Mouse (Mus musculus): Measurements from ENCODE around the gene Foxj2. TPM values are rescaled to one million over a fixed set of nuclear protein-coding genes. Genes with fewer than 3 reads are reported as not detected.

The Foxj2 gene
- polyA plus RNA-seq, 1 experiment from 2014 or later: 7.8 TPM

DNA sequence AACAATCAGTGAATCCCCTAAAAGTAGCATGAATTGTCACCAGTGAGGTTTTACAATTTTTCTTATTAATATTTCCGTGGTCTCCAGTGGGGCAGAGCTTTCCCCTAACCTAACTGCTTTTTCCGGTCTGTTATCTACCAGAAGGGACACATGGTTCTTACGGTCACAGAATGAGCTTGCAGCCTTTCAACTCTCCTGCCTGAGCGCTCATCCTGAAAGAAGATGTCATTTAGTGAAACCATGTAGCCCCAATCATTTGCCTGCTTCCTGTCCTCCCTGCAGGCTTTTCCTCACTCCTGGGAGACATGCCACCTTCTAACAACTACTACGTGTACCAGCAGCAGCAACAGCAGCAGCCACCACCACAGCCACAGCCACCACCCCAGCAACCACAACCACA, 17.8 kb downstream of the Foxj2 start:
- Histone ChIP-seq H3K27ac (ENCODE audit: poor library complexity, severe bottlenecking) (no peak overlapping the region), H3K4me3 (no peak overlapping the region), H3K4me1 (replicated peaks) (no peaks in the 10 kb centered on the region), H3K36me3 (peaks cover 93% of the 10 kb centered on the region), H3K27me3 (replicated peaks) (no peaks in the 10 kb centered on the region), H3K9ac (no peak overlapping the region), H3K9me3 (replicated peaks) (peaks cover 6% of the 10 kb centered on the region; the same call in 1 of the 2 replicates), H3K4me2 (no peak overlapping the region)
- 88% methylated on average over 5 of the region's 5 CpGs for WGBS
- ATAC-seq (ENCODE audit: insufficient number of reproducible peaks, low FRiP score): no peak

DNA sequence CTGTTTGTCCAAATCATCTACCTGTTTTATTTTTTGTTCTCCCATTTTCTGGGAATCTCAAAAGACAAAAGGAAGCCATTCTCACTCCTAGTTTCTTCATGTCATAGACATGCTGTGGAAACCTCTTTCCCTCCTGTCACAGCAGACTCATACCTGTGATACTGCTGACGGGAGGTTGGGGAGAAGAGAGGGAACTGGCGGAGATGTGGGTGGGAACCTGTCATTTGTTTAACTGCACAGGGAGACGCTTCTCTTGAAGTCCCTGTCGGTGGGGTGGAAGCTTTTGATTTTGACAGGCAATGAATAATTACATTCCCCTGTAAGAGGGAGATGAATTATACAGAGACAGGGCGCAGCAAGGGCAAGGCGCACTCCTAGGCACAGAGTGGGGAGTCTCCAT, 24.0 kb downstream of the Foxj2 start:
- Histone ChIP-seq H3K36me3 (peaks cover 73% of the 10 kb centered on the region), H3K9me3 (replicated peaks) (no peaks in the 10 kb centered on the region)

GRCm38 (mm10) chr6:122852696-122853095, 33.0 kb downstream of the Foxj2 start:
- Histone ChIP-seq H3K9ac (no peak overlapping the region), H3K4me3 (no peak overlapping the region), H3K4me1 (replicated peaks) (peaks cover 7% of the 10 kb centered on the region), H3K9me3 (replicated peaks) (no peaks in the 10 kb centered on the region), H3K27ac (ENCODE audit: poor library complexity, severe bottlenecking) (no peak overlapping the region), H3K4me2 (no peak overlapping the region), H3K36me3 (no peaks in the 10 kb centered on the region), H3K27me3 (replicated peaks) (no peaks in the 10 kb centered on the region)
- WGBS: 54% methylated on average over 2 of the region's 2 CpGs
- no peak for ATAC-seq (ENCODE audit: insufficient number of reproducible peaks, low FRiP score)

More for the DNA sequence above, 24.0 kb downstream of the Foxj2 start:
- ATAC-seq (ENCODE audit: insufficient number of reproducible peaks, low FRiP score): no peak
- no peak overlapping the region for H3K4me2 ChIP-seq
- H3K27ac ChIP-seq (ENCODE audit: poor library complexity, severe bottlenecking): no peak overlapping the region
- H3K4me1 ChIP-seq (replicated peaks): no peaks in the 10 kb centered on the region
- 87% methylated on average over 6 of the region's 6 CpGs for WGBS
- H3K4me3 ChIP-seq: no peak overlapping the region
- no peaks in the 10 kb centered on the region for H3K27me3 ChIP-seq (replicated peaks)
- no peak overlapping the region for H3K9ac ChIP-seq

GRCm38 (mm10) chr6:122854552-122854951, 34.8 kb downstream of the Foxj2 start:
- no peak overlapping the region for H3K4me3 ChIP-seq
- H3K9ac ChIP-seq: no peak overlapping the region
- peaks cover 7% of the 10 kb centered on the region for H3K4me1 ChIP-seq (replicated peaks)
- ATAC-seq (ENCODE audit: insufficient number of reproducible peaks, low FRiP score): no peak
- H3K27ac ChIP-seq (ENCODE audit: poor library complexity, severe bottlenecking): no peak overlapping the region
- WGBS: 79% methylated on average over 12 of the region's 12 CpGs
- no peak overlapping the region for H3K4me2 ChIP-seq
- H3K9me3 ChIP-seq (replicated peaks): 0 out of 2 replicates have a peak, but pooled peaks cover 2% of the 10 kb centered on the region
- no peaks in the 10 kb centered on the region for H3K27me3 ChIP-seq (replicated peaks)
- no peaks in the 10 kb centered on the region for H3K36me3 ChIP-seq

DNA sequence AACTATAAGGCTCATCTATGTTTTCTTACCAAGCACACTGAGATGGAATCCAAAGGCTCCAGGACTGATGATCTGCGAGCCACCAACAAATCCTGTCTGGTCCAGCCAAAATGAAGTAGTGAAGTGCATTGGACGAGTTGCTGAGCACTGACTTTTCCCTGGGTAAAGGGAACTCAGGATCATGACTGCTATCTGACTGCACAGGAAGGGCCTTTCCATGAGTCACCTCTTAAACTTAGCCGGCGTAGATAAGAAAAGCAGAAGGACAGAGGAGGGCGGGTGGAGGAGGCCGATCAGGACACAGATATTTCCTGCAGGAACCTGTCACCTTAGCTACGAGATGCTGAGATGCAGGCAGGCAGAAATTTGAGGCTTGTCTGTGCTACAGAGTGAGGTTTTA, 36.2 kb downstream of the Foxj2 start, which contains the start of gene C3ar1:
Gene C3ar1 (minus strand): TSS at position 207 of the 400 bp plus-strand sequence.
- Histone ChIP-seq H3K9ac (no peak within 1 kb of the TSS), H3K27me3 (replicated peaks) (no peaks in the 10 kb centered on the region), H3K36me3 (no peaks in the 10 kb centered on the region), H3K9me3 (replicated peaks) (peaks cover 7% of the 10 kb centered on the region; the same call in 1 of the 2 replicates), H3K27ac (ENCODE audit: poor library complexity, severe bottlenecking) (no peak within 1 kb of the TSS), H3K4me1 (replicated peaks) (peaks cover 7% of the 10 kb centered on the region), H3K4me2 (no peak within 1 kb of the TSS), H3K4me3 (no peak within 1 kb of the TSS)
- peak; percentile 82 for ATAC-seq (ENCODE audit: insufficient number of reproducible peaks, low FRiP score)
- 15% methylated on average over 7 of the region's 7 CpGs for WGBS

- Histone ChIP-seq H3K36me3 (no peaks in the 10 kb centered on the region), H3K27ac (ENCODE audit: poor library complexity, severe bottlenecking) (no peak overlapping the region), H3K9ac (no peak overlapping the region), H3K4me2 (no peak overlapping the region), H3K27me3 (replicated peaks) (no peaks in the 10 kb centered on the region), H3K4me1 (replicated peaks) (no peaks in the 10 kb centered on the region), H3K4me3 (no peak overlapping the region), H3K9me3 (replicated peaks) (peaks cover 22% of the 10 kb centered on the region)
- ATAC-seq (ENCODE audit: insufficient number of reproducible peaks, low FRiP score): no peak
- WGBS: 74% methylated on average over 6 of the region's 6 CpGs
Observed at GRCm38 (mm10) chr6:122862434-122862833, 42.7 kb downstream of the Foxj2 start.

DNA sequence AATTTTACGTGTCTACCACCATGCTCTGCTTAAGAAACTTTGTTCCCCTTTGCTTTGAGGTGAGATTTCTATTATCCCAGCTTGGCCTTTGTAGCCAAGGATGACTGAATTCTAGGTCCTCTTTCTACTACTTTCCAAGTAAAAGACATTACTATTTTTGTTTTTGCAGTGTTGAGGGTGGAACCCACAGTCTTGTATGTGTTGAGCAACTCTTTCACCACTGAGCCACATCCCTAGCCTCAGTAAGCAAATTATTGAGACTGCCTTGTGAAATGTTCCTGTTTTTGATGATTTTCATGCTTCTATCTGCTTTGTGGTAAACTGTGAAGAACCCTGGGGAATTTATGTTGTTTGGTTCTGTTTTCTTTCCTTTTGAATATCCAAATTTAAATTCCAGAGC, 43.2 kb downstream of the Foxj2 start:
- WGBS: 78% methylated on average over 1 of the region's 1 CpGs
- no peak for ATAC-seq (ENCODE audit: insufficient number of reproducible peaks, low FRiP score)
- Histone ChIP-seq H3K4me2 (no peak overlapping the region), H3K9me3 (replicated peaks) (peaks cover 22% of the 10 kb centered on the region), H3K4me1 (replicated peaks) (no peaks in the 10 kb centered on the region), H3K4me3 (no peak overlapping the region), H3K9ac (no peak overlapping the region), H3K27ac (ENCODE audit: poor library complexity, severe bottlenecking) (no peak overlapping the region), H3K27me3 (replicated peaks) (no peaks in the 10 kb centered on the region), H3K36me3 (no peaks in the 10 kb centered on the region)

DNA sequence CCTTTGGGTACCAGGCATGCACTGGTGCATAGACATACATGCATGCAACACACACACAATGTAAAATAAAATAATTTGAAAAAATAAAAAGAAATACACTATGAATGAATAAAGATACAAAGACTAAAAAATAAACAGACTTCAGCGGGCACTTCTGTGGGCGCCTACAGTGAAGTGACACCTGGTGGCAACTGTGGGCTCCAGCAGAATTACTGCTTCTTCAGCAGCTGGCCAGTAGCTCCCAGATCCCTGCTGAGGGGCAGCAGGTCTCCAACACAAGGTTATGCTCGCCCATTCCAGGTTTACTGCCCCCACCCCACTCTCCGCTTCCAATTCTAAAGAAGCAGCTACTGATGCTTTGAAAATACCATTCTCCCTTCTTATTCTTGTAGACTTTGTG, 48.2 kb downstream of the Foxj2 start:
- WGBS: 59% methylated on average over 4 of the region's 4 CpGs
- Histone ChIP-seq H3K9me3 (replicated peaks) (no peaks in the 10 kb centered on the region), H3K4me2 (no peak overlapping the region), H3K36me3 (no peaks in the 10 kb centered on the region), H3K27ac (ENCODE audit: poor library complexity, severe bottlenecking) (no peak overlapping the region), H3K4me1 (replicated peaks) (no peaks in the 10 kb centered on the region), H3K27me3 (replicated peaks) (no peaks in the 10 kb centered on the region), H3K9ac (no peak overlapping the region), H3K4me3 (no peak overlapping the region)
- no peak for ATAC-seq (ENCODE audit: insufficient number of reproducible peaks, low FRiP score)

DNA sequence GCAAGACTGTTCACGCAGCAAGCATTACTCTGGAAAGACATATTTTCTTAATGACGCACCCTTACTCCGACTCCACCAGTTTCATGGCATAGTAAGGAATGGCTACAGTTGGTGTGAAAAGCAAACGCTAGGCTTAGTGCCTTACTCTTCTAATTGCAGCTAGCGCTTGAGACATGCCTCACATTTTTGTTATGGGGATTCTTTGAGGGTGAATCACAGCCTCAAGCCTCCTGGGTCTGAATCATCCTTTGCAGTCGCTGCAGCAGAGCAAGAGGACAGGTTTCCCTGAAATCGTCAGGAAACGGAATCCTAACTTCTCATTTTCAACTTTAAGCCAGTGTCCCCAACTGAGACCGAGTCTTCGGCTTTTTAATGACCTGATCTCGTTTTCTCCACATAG, 50.1 kb downstream of the Foxj2 start:
- Histone ChIP-seq H3K4me2 (no peak overlapping the region), H3K9me3 (replicated peaks) (no peaks in the 10 kb centered on the region), H3K4me1 (replicated peaks) (no peaks in the 10 kb centered on the region), H3K27ac (ENCODE audit: poor library complexity, severe bottlenecking) (no peak overlapping the region), H3K27me3 (replicated peaks) (no peaks in the 10 kb centered on the region), H3K9ac (no peak overlapping the region), H3K36me3 (no peaks in the 10 kb centered on the region), H3K4me3 (no peak overlapping the region)
- ATAC-seq (ENCODE audit: insufficient number of reproducible peaks, low FRiP score): no peak
- WGBS: 59% methylated on average over 11 of the region's 11 CpGs

DNA sequence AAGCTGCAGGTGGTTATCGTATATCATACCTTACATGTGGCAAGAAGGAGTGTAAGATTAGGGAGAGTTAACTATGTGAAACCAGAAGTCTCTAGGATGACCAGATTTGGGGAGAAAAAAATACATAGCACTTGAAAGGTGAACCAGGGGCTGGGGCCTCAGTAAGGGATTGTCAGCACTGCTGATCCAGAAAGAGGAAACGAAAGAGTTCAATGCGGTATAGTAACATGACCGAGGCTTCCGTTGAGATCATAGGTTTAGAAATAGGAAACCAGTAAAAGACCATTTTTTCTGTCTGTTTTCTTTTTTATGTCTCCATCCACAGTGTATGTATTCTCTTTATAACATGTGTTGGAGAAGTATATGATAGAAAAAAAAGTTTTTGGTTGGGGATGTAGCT, 53.1 kb downstream of the Foxj2 start:
- Histone ChIP-seq H3K36me3 (peaks cover 8% of the 10 kb centered on the region), H3K9ac (no peak overlapping the region), H3K4me3 (no peak overlapping the region), H3K4me2 (no peak overlapping the region), H3K9me3 (replicated peaks) (no peaks in the 10 kb centered on the region), H3K27me3 (replicated peaks) (no peaks in the 10 kb centered on the region), H3K27ac (ENCODE audit: poor library complexity, severe bottlenecking) (no peak overlapping the region), H3K4me1 (replicated peaks) (peaks cover 4% of the 10 kb centered on the region)
- 89% methylated on average over 5 of the region's 5 CpGs for WGBS
- no peak for ATAC-seq (ENCODE audit: insufficient number of reproducible peaks, low FRiP score)

DNA sequence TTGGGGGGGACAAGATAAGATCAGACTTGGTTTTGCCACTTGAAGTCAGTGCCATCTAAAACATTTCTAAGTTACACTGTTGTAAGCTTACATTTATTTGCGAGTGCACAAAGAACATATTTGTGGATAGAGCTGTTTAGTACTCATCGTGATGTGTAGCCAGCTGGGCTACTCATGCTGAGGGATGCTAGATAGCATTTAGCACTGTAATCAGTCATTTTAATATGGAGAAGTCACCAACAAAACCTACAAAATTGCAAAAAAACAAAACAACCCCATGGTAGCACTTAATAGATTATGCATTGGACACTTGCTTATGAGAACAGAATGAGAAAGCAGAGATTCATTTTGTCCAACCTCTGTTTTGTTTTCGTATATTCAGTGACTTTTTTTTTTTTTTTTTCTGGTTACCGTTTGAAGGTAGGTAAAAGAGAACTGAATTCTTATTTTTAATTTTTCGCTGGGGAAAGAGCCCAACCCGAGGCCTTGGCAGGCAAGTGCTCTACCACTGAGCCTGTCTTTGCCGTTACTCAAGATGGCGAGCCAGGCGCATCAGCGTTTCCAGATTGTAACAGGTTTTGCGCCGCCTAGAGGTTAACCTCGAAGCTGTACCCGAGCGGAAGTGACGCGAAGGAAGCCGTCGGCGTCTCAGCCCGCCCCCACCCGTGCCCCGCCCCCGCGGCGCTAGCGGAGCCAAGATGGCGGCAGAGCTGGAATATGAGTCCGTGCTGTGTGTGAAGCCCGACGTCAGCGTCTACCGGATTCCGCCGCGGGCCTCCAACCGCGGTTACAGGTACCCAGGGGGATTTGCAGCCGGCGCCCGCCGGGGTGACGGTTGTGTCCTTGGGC, 54.4 kb downstream of the Foxj2 start, which contains the start of gene Necap1:
Gene Necap1 (plus strand): TSS at position 604 of the 849 bp plus-strand sequence.
- H3K27me3 ChIP-seq (replicated peaks): no peaks in the 10 kb centered on the region
- peak within 1 kb of the TSS; percentile 87 for H3K4me3 ChIP-seq
- peak within 1 kb of the TSS; percentile 90 for H3K9ac ChIP-seq
- peaks cover 20% of the 10 kb centered on the region for H3K36me3 ChIP-seq
- peak within 1 kb of the TSS; percentile 84 for H3K27ac ChIP-seq (ENCODE audit: poor library complexity, severe bottlenecking)
- peaks cover 4% of the 10 kb centered on the region for H3K4me1 ChIP-seq (replicated peaks)
- no peaks in the 10 kb centered on the region for H3K9me3 ChIP-seq (replicated peaks)
- peak; percentile 96 for ATAC-seq (ENCODE audit: insufficient number of reproducible peaks, low FRiP score)
- H3K4me2 ChIP-seq: peak within 1 kb of the TSS; percentile 69
- WGBS: 7% methylated on average over 43 of the region's 43 CpGs
